Mouse (Mus musculus) cortical plate, adult 2 months (tissue): ENCODE results near the gene Sec14l3.
"Not testable (repeated sequence)": the region's sequence is repeated elsewhere in the genome, so short reads cannot be mapped to it uniquely, and the experiment has no call there.

Experiments used
- CTCF ChIP-seq: fragments of 200-500 bp; IDR thresholded peaks from 2 replicates; pipeline ENCODE4 v1.5.1; 2011; ENCODE audit warnings: mild to moderate bottlenecking, control low read depth, low read length; ENCODE audit not compliant: insufficient read depth; ENCODE audit errors: extremely low read depth
- POLR2A ChIP-seq: fragments of 200-500 bp; IDR thresholded peaks from 2 replicates; pipeline ENCODE4 v1.6.1; 2011; ENCODE audit warnings: mild to moderate bottlenecking, low read length, control low read depth; ENCODE audit not compliant: insufficient read depth; ENCODE audit errors: extremely low read depth

DNA sequence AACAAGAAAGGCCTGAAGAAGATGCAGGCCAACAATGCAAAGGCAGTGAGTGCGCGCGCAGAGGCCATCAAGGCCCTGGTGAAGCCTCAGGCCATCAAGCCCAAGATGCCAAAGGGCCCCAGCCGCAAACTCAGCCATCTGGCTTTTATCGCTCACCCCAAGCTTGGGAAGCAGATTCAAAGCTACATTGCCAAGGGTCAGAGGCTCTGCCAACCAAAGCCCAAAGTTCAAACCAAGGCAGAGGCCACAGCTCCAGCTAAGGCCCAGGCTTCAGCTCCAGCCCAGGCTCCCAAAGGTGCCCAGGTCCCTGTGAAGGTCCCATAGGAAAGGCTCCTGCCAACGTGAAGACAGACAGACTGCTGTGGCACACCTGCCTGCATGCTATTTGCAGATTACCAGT, 43.3 kb downstream of the Sec14l3 start:
- not testable (repeated sequence) for TF ChIP-seq POLR2A, CTCF
